Mouse (Mus musculus): Measurements from ENCODE around the gene Hist2h3b. TPM values are rescaled to one million over a fixed set of nuclear protein-coding genes. Genes with fewer than 3 reads are reported as not detected.

Hist2h3b gene
- polyA plus RNA-seq, 1 experiment = 102 TPM

GRCm38 (mm10) chr3:96302076-96302475 lies 33.6 kb downstream of the Hist2h3b start:
- H3K36me3 ChIP-seq (ENCODE audit: control insufficient read depth, insufficient read depth, low read length) = no peaks in the 10 kb centered on the region
- peaks cover 4% of the 10 kb centered on the region; the same call in 1 of the 2 replicates for H3K4me1 ChIP-seq (ENCODE audit: control insufficient read depth, insufficient read depth, insufficient read length)
- no peak overlapping the region for H3K27ac ChIP-seq (ENCODE audit: insufficient read depth, low read length)
- no peak for TF ChIP-seq CTCF (IDR thresholded peaks at IDR 0.05; ENCODE audit: extremely low read depth, insufficient read depth, insufficient read length, insufficient replicate concordance)
- TF ChIP-seq POLR2A (IDR thresholded peaks at IDR 0.05; ENCODE audit: low read depth, low read length) = no peak
- H3K4me3 ChIP-seq (ENCODE audit: extremely low read depth, insufficient read depth, insufficient read length) = no peak overlapping the region
- 89% methylated on average over 5 of the region's 5 CpGs for WGBS
- no peaks in the 10 kb centered on the region for H3K27me3 ChIP-seq (ENCODE audit: control insufficient read depth, insufficient read depth, low read length)
- no peak for DNase-seq (ENCODE audit: low read depth in 1 of 2, low spot score in 2 of 2)

- Histone ChIP-seq H3K4me1 (ENCODE audit: control insufficient read depth, insufficient read depth, insufficient read length) (peaks cover 4% of the 10 kb centered on the region; the same call in 1 of the 2 replicates), H3K27ac (ENCODE audit: insufficient read depth, low read length) (no peak overlapping the region), H3K4me3 (ENCODE audit: extremely low read depth, insufficient read depth, insufficient read length) (no peak overlapping the region), H3K36me3 (ENCODE audit: control insufficient read depth, insufficient read depth, low read length) (no peaks in the 10 kb centered on the region), H3K27me3 (ENCODE audit: control insufficient read depth, insufficient read depth, low read length) (no peaks in the 10 kb centered on the region)
- no peak for TF ChIP-seq POLR2A (IDR thresholded peaks at IDR 0.05; ENCODE audit: low read depth, low read length)
- TF ChIP-seq CTCF (IDR thresholded peaks at IDR 0.05; ENCODE audit: extremely low read depth, insufficient read depth, insufficient read length, insufficient replicate concordance) = no peak
- 21% methylated on average over 9 of the region's 9 CpGs for WGBS
- no peak for DNase-seq (ENCODE audit: low read depth in 1 of 2, low spot score in 2 of 2)
These were observed 38.1 kb downstream of the Hist2h3b start for GRCm38 (mm10) chr3:96306506-96306905.

- no peaks in the 10 kb centered on the region for H3K27me3 ChIP-seq (ENCODE audit: control insufficient read depth, insufficient read depth, low read length)
- TF ChIP-seq CTCF (IDR thresholded peaks at IDR 0.05; ENCODE audit: extremely low read depth, insufficient read depth, insufficient read length, insufficient replicate concordance) (no peak), POLR2A (IDR thresholded peaks at IDR 0.05; ENCODE audit: low read depth, low read length) (no peak)
These were observed 41.0 kb downstream of the Hist2h3b start for GRCm38 (mm10) chr3:96309441-96309840.

GRCm38 (mm10) chr3:96312341-96313098 lies 44.1 kb downstream of the Hist2h3b start:
- no peaks in the 10 kb centered on the region for H3K36me3 ChIP-seq (ENCODE audit: control insufficient read depth, insufficient read depth, low read length)
- no peaks in the 10 kb centered on the region for H3K27me3 ChIP-seq (ENCODE audit: control insufficient read depth, insufficient read depth, low read length)
- TF ChIP-seq CTCF (IDR thresholded peaks at IDR 0.05; ENCODE audit: extremely low read depth, insufficient read depth, insufficient read length, insufficient replicate concordance) (no peak), POLR2A (IDR thresholded peaks at IDR 0.05; ENCODE audit: low read depth, low read length) (no peak)
- no peak overlapping the region for H3K4me3 ChIP-seq (ENCODE audit: extremely low read depth, insufficient read depth, insufficient read length)
- no peaks in the 10 kb centered on the region for H3K4me1 ChIP-seq (ENCODE audit: control insufficient read depth, insufficient read depth, insufficient read length)
- H3K27ac ChIP-seq (ENCODE audit: insufficient read depth, low read length) = 0 out of 2 replicates have a peak overlapping the region, but pooled peaks have one; percentile 27
- 68% methylated on average over 8 of the region's 8 CpGs for WGBS
- DNase-seq (ENCODE audit: low read depth in 1 of 2, low spot score in 2 of 2) = no peak

More at GRCm38 (mm10) chr3:96309441-96309840, 41.0 kb downstream of the Hist2h3b start:
- DNase-seq (ENCODE audit: low read depth in 1 of 2, low spot score in 2 of 2) = no peak
- WGBS = 46% methylated on average over 3 of the region's 3 CpGs
- Histone ChIP-seq H3K36me3 (ENCODE audit: control insufficient read depth, insufficient read depth, low read length) (no peaks in the 10 kb centered on the region), H3K4me3 (ENCODE audit: extremely low read depth, insufficient read depth, insufficient read length) (no peak overlapping the region), H3K4me1 (ENCODE audit: control insufficient read depth, insufficient read depth, insufficient read length) (no peaks in the 10 kb centered on the region), H3K27ac (ENCODE audit: insufficient read depth, low read length) (no peak overlapping the region)

Other genes with a start within 250 kb of the Hist2h3b start
- gene Vps45, start 210.2 kb upstream of the Hist2h3b start, polyA plus RNA-seq (2012; rRNA removed) = 2.0 and 2.5 TPM in 2 replicates
- 11.1 and 19.8 TPM in 2 replicates for gene Otud7b, start 164.1 kb upstream of the Hist2h3b start, polyA plus RNA-seq (2012; rRNA removed)
- 2.1 and 2.7 TPM in 2 replicates for gene Mtmr11, start 106.7 kb upstream of the Hist2h3b start, polyA plus RNA-seq (2012; rRNA removed)
- gene Sf3b4, start 96.3 kb upstream of the Hist2h3b start, polyA plus RNA-seq (2012; rRNA removed) = 62.2 and 91.8 TPM in 2 replicates
- 2.0 and 3.5 TPM in 2 replicates for gene Sv2a, start 87.5 kb upstream of the Hist2h3b start, polyA plus RNA-seq (2012; rRNA removed)
- gene Bola1, start 48.9 kb upstream of the Hist2h3b start, polyA plus RNA-seq (2012; rRNA removed) = 24.6 and 38.8 TPM in 2 replicates
- gene Hist2h2ab, start 48.8 kb upstream of the Hist2h3b start, polyA plus RNA-seq (2012; rRNA removed) = 3.0 and 5.2 TPM in 2 replicates
- gene Hist2h2ac, start 47.8 kb upstream of the Hist2h3b start, polyA plus RNA-seq (2012; rRNA removed) = 31.1 and 44.3 TPM in 2 replicates
- gene Hist2h2be, start 47.5 kb upstream of the Hist2h3b start, polyA plus RNA-seq (2012; rRNA removed) = 3.3 and 4.2 TPM in 2 replicates
- gene Hist2h3c2, start 29.5 kb upstream of the Hist2h3b start, polyA plus RNA-seq (2012; rRNA removed) = 66.4 and 158 TPM in 2 replicates
- gene Hist2h2aa2, start 28.4 kb upstream of the Hist2h3b start, polyA plus RNA-seq (2012; rRNA removed) = 169 and 177 TPM in 2 replicates
- gene Hist2h2aa1, start 23.2 kb upstream of the Hist2h3b start, polyA plus RNA-seq (2012; rRNA removed) = 95.6 and 174 TPM in 2 replicates
- gene Hist2h3c1, start 22.0 kb upstream of the Hist2h3b start, polyA plus RNA-seq (2012; rRNA removed) = not detected in 2 replicates
- 9.3 and 15.4 TPM in 2 replicates for gene Hist2h4, start 5.3 kb upstream of the Hist2h3b start, polyA plus RNA-seq (2012; rRNA removed)
- gene Hist2h2bb, start 1.1 kb downstream of the Hist2h3b start, polyA plus RNA-seq (2012; rRNA removed) = 14.7 and 15.9 TPM in 2 replicates
- 5.2 and 6.0 TPM in 2 replicates for gene Fcgr1, start 25.3 kb downstream of the Hist2h3b start, polyA plus RNA-seq (2012; rRNA removed)
- not detected in 2 replicates for gene BC107364, start 183.7 kb downstream of the Hist2h3b start, polyA plus RNA-seq (2012; rRNA removed)

Measured in spleen, adult 2 months (tissue).